Mouse (Mus musculus) right cerebral cortex, postnatal 10 days (tissue): ENCODE results near the gene Nipsnap3a.

Experiments used
- DNase-seq, 2 experiments: peaks; one replicate each; pipeline ENCODE4 v3.0.0; 2021; ENCODE audit warnings: low spot score in 2 of 2

The Nipsnap3a gene

GRCm38 (mm10) chr4:52989248-52989647, at the start of gene Nipsnap3a:
Nipsnap3a (plus strand) TSS chr4:52989272.
- DNase-seq: no peak

GRCm38 (mm10) chr4:52946665-52947064, 42.4 kb upstream of the Nipsnap3a start:
- DNase-seq: no peak

GRCm38 (mm10) chr4:52949005-52949404, 40.1 kb upstream of the Nipsnap3a start:
- no peak for DNase-seq

- DNase-seq: peak; percentile 66 to 74
These were observed 30.4 kb upstream of the Nipsnap3a start for GRCm38 (mm10) chr4:52958693-52959092.

- no peak for DNase-seq
These were observed 24.8 kb upstream of the Nipsnap3a start, which contains the start of gene Olfr270 for GRCm38 (mm10) chr4:52964247-52964646. Olfr270 (plus strand) TSS chr4:52964547.

GRCm38 (mm10) chr4:52985216-52985615, 3.9 kb upstream of the Nipsnap3a start:
- DNase-seq: peak; percentile 34

- peak in 1 of 2 experiments; percentile 21 for DNase-seq
These were observed 2.8 kb upstream of the Nipsnap3a start for GRCm38 (mm10) chr4:52986266-52986665.

- DNase-seq: peak in 1 of 2 experiments; percentile 28
These were observed 10.4 kb downstream of the Nipsnap3a start for GRCm38 (mm10) chr4:52999449-52999848.

GRCm38 (mm10) chr4:53000154-53000553, 11.1 kb downstream of the Nipsnap3a start:
- DNase-seq: no peak

GRCm38 (mm10) chr4:53009183-53009582, 20.1 kb downstream of the Nipsnap3a start:
- DNase-seq: no peak

- no peak for DNase-seq
These were observed 20.8 kb downstream of the Nipsnap3a start for GRCm38 (mm10) chr4:53009871-53010270.

- DNase-seq: peak; percentile 98
These were observed 22.8 kb downstream of the Nipsnap3a start, which contains the start of gene Nipsnap3b for GRCm38 (mm10) chr4:53011732-53012361. Nipsnap3b (plus strand) TSS chr4:53011880.

- DNase-seq: no peak
These were observed 25.3 kb downstream of the Nipsnap3a start for GRCm38 (mm10) chr4:53014421-53014820.

GRCm38 (mm10) chr4:53015024-53015423, 26.0 kb downstream of the Nipsnap3a start:
- DNase-seq: no peak

GRCm38 (mm10) chr4:53018392-53018791, 29.3 kb downstream of the Nipsnap3a start:
- no peak for DNase-seq

GRCm38 (mm10) chr4:53023189-53023925, 34.3 kb downstream of the Nipsnap3a start:
- no peak for DNase-seq

GRCm38 (mm10) chr4:53024397-53024796, 35.3 kb downstream of the Nipsnap3a start:
- DNase-seq: no peak

- DNase-seq: no peak
These were observed 38.7 kb downstream of the Nipsnap3a start for GRCm38 (mm10) chr4:53027811-53028210.

GRCm38 (mm10) chr4:53030326-53030948, 41.4 kb downstream of the Nipsnap3a start:
- DNase-seq: peak in 1 of 2 experiments; percentile 49

GRCm38 (mm10) chr4:53043819-53044218, 54.7 kb downstream of the Nipsnap3a start:
- DNase-seq: peak in 1 of 2 experiments; percentile 42

GRCm38 (mm10) chr4:53045807-53046206, 56.7 kb downstream of the Nipsnap3a start:
- DNase-seq: no peak

GRCm38 (mm10) chr4:53046238-53047022, 57.4 kb downstream of the Nipsnap3a start:
- DNase-seq: no peak
